Mouse (Mus musculus): ENCODE measurements around the gene Fhl4.

- TF ChIP-seq CTCF (IDR thresholded peaks at IDR 0.05; ENCODE audit: low read depth, low read length) (no peak), POLR2AphosphoS5 (IDR thresholded peaks at IDR 0.05; ENCODE audit: insufficient replicate concordance, low read depth, low read length) (no peak)
These were observed 26.2 kb upstream of the Fhl4 start for GRCm38 (mm10) chr10:85128453-85128852.

Measured in G1E (cell line).